Mouse (Mus musculus) myocyte (in vitro differentiated cells): ENCODE data around the gene Serpinb7. TPM values are rescaled to one million over a fixed set of nuclear protein-coding genes. Genes with fewer than 3 reads are reported as not detected.

Source experiments
- H3K27me3 ChIP-seq: one replicate; pipeline ENCODE4 v1.6.1; 2011; ENCODE audit not compliant: control insufficient read depth, insufficient read depth, insufficient read length
- H3K36me3 ChIP-seq: one replicate; pipeline ENCODE4 v1.6.1; 2011; ENCODE audit not compliant: control insufficient read depth, insufficient read depth
- H3K4me2 ChIP-seq: one replicate; pipeline ENCODE4 v1.6.1; 2011; ENCODE audit warnings: low read depth, control low read depth
- H3K4me3 ChIP-seq: one replicate; pipeline ENCODE4 v1.5.1; 2011; ENCODE audit warnings: mild to moderate bottlenecking, control low read depth, moderate library complexity
- H3K79me2 ChIP-seq: one replicate; pipeline ENCODE4 v1.6.1; 2011; ENCODE audit not compliant: control insufficient read depth, insufficient read depth
- H3ac ChIP-seq: one replicate; pipeline ENCODE4 v1.6.1; 2011; ENCODE audit not compliant: control insufficient read depth, insufficient read length
- CEBPB ChIP-seq: IDR thresholded peaks from 2 replicates; pipeline ENCODE4 v1.6.1; 2011; ENCODE audit warnings: mild to moderate bottlenecking, moderate library complexity; ENCODE audit not compliant: poor library complexity, insufficient read depth, severe bottlenecking
- E2F4 ChIP-seq: IDR thresholded peaks from one replicate; pipeline ENCODE4 v1.6.1; 2011; ENCODE audit warnings: mild to moderate bottlenecking, control low read depth, moderate library complexity; ENCODE audit not compliant: insufficient read depth
- MAX ChIP-seq: IDR thresholded peaks from one replicate; pipeline ENCODE4 v1.6.1; 2011; ENCODE audit warnings: low read depth, mild to moderate bottlenecking, control low read depth
- MYOD1 ChIP-seq, 3 experiments: IDR thresholded peaks; one replicate each; pipeline ENCODE4 v1.6.1; 2011; ENCODE audit warnings: control low read depth in 2 of 3, low read depth in 2 of 3, mild to moderate bottlenecking in 2 of 3, moderate library complexity in 1 of 3; ENCODE audit not compliant: insufficient read length in 2 of 3, control insufficient read depth in 1 of 3
- MYOG ChIP-seq, 3 experiments: IDR thresholded peaks; one replicate each; pipeline ENCODE4 v1.6.1; 2011; ENCODE audit warnings: control low read depth in 2 of 3, low read depth in 2 of 3, mild to moderate bottlenecking in 2 of 3; ENCODE audit not compliant: insufficient read length in 2 of 3, control insufficient read depth in 1 of 3, insufficient read depth in 1 of 3
- POLR2A ChIP-seq: IDR thresholded peaks from one replicate; pipeline ENCODE4 v1.6.1; 2011; ENCODE audit warnings: low read depth, mild to moderate bottlenecking, control low read depth, moderate library complexity; ENCODE audit not compliant: insufficient read length
- POLR2AphosphoS2 ChIP-seq: IDR thresholded peaks from one replicate; pipeline ENCODE4 v1.6.1; 2011; ENCODE audit warnings: low read depth, control low read depth; ENCODE audit not compliant: insufficient read length
- REST ChIP-seq: IDR thresholded peaks from one replicate; pipeline ENCODE4 v1.6.1; 2011; ENCODE audit warnings: mild to moderate bottlenecking, control low read depth, moderate library complexity; ENCODE audit not compliant: insufficient read depth, insufficient read length
- SRF ChIP-seq: IDR thresholded peaks from one replicate; pipeline ENCODE4 v1.6.1; 2011; ENCODE audit warnings: low read depth; ENCODE audit not compliant: control insufficient read depth, insufficient read length
- TCF12 ChIP-seq: IDR thresholded peaks from one replicate; pipeline ENCODE4 v1.6.1; 2011; ENCODE audit warnings: mild to moderate bottlenecking, control low read depth; ENCODE audit not compliant: poor library complexity, insufficient read depth, severe bottlenecking
- TCF3 ChIP-seq: IDR thresholded peaks from one replicate; pipeline ENCODE4 v1.6.1; 2011; ENCODE audit warnings: low read depth, control low read depth; ENCODE audit not compliant: insufficient read length
- USF1 ChIP-seq: IDR thresholded peaks from one replicate; pipeline ENCODE4 v1.6.1; 2011; ENCODE audit warnings: low read depth, mild to moderate bottlenecking, control low read depth, moderate library complexity
- polyA plus RNA-seq: library from polyadenylated mRNA; unstranded; fragments of >200 nt; fragmentation: generic; extraction: Trizol; gene quantifications from one replicate; pipeline ENCODE4 v1.2.1, GENCODE M21; 2012; ENCODE audit warnings: missing spikeins

The Serpinb7 gene
- polyA plus RNA-seq, 1 experiment = 0.53 TPM

DNA sequence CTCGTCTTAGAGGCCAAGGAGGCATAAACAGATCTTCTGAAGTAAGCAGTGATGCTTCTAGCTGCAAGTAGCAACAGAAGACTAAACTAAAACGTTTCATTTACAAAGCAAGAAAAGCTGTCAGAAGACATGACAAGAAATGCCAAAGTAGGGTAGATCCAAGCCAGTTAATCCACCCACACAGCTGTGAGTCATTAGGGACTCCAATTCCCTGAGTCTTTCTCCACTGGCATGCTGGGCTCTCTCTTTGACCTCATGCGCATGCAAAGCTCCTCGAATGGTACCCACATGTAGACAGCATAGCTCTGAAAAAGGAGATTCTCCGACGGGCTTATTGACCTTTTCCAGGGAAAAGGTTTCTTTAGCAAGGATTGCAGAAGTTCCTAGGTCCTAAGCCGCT is 33.5 kb upstream of the Serpinb7 start:
- Histone ChIP-seq H3K4me3 (no peak overlapping the region), H3K79me2 (no peaks in the 10 kb centered on the region), H3K36me3 (no peaks in the 10 kb centered on the region), H3K27me3 (no peaks in the 10 kb centered on the region), H3ac (no peak overlapping the region), H3K4me2 (no peak overlapping the region)
- TF ChIP-seq MYOD1 (IDR thresholded peaks at IDR 0.05; ENCODE audit: control insufficient read depth in 1 of 3, insufficient read length in 2 of 3, low read depth in 2 of 3) = no peak
- no peak for TF ChIP-seq USF1
- TF ChIP-seq SRF = no peak
- TF ChIP-seq MAX = no peak
- TF ChIP-seq E2F4 = no peak
- TF ChIP-seq POLR2AphosphoS2 = no peak

- no peak for TF ChIP-seq MAX
- no peak for TF ChIP-seq E2F4
- no peak for TF ChIP-seq USF1
- no peak for TF ChIP-seq SRF
- no peak for TF ChIP-seq TCF12
- no peak for TF ChIP-seq TCF3
- TF ChIP-seq POLR2A = no peak
- TF ChIP-seq POLR2AphosphoS2 = no peak
- no peak for TF ChIP-seq MYOG (IDR thresholded peaks at IDR 0.05; ENCODE audit: control insufficient read depth in 1 of 3, insufficient read depth in 1 of 3, insufficient read length in 2 of 3, low read depth in 2 of 3)
- no peak for TF ChIP-seq MYOD1 (IDR thresholded peaks at IDR 0.05; ENCODE audit: control insufficient read depth in 1 of 3, insufficient read length in 2 of 3, low read depth in 2 of 3)
- Histone ChIP-seq H3K4me2 (no peak overlapping the region), H3ac (no peak overlapping the region), H3K27me3 (no peaks in the 10 kb centered on the region), H3K79me2 (no peaks in the 10 kb centered on the region), H3K4me3 (no peak overlapping the region), H3K36me3 (no peaks in the 10 kb centered on the region)
Measured at GRCm38 (mm10) chr1:107368944-107369343, 30.5 kb upstream of the Serpinb7 start.

- no peaks in the 10 kb centered on the region for H3K79me2 ChIP-seq
- H3ac ChIP-seq = no peak overlapping the region
- no peak overlapping the region for H3K4me2 ChIP-seq
- H3K4me3 ChIP-seq = no peak overlapping the region
- no peak for TF ChIP-seq POLR2AphosphoS2
- no peak for TF ChIP-seq TCF12
- H3K27me3 ChIP-seq = no peaks in the 10 kb centered on the region
- H3K36me3 ChIP-seq = no peaks in the 10 kb centered on the region
Measured at GRCm38 (mm10) chr1:107376952-107377351, 22.5 kb upstream of the Serpinb7 start.

DNA sequence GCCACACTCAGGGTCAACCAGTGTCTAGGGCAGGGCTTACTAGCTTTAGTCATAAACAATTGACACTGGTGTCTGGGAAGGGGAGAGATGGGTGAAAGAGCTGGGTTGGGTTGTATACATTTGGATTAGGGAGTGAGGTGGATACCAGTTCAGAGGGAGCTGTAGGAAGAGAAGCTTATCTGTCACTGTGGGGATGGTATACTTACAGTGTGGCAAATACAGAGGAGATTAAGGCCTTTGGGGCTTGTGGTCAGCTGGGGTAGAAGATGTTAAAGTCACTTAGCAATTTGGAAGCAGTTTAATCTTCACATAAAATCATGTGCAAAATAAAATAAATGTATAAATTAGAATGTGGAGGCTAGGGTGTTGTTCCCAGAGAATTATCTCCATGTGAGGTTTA is 21.1 kb upstream of the Serpinb7 start:
- no peak overlapping the region for H3K4me3 ChIP-seq
- H3K4me2 ChIP-seq = no peak overlapping the region
- no peaks in the 10 kb centered on the region for H3K27me3 ChIP-seq
- H3K79me2 ChIP-seq = no peaks in the 10 kb centered on the region
- TF ChIP-seq MAX = no peak
- no peak for TF ChIP-seq POLR2AphosphoS2
- TF ChIP-seq REST = no peak
- TF ChIP-seq TCF3 = no peak
- TF ChIP-seq TCF12 = no peak
- no peak for TF ChIP-seq E2F4
- no peak for TF ChIP-seq USF1
- no peak for TF ChIP-seq CEBPB
- no peak for TF ChIP-seq SRF
- TF ChIP-seq MYOG (IDR thresholded peaks at IDR 0.05; ENCODE audit: control insufficient read depth in 1 of 3, insufficient read depth in 1 of 3, insufficient read length in 2 of 3, low read depth in 2 of 3) = no peak
- no peak for TF ChIP-seq MYOD1 (IDR thresholded peaks at IDR 0.05; ENCODE audit: control insufficient read depth in 1 of 3, insufficient read length in 2 of 3, low read depth in 2 of 3)
- H3ac ChIP-seq = no peak overlapping the region
- no peaks in the 10 kb centered on the region for H3K36me3 ChIP-seq

DNA sequence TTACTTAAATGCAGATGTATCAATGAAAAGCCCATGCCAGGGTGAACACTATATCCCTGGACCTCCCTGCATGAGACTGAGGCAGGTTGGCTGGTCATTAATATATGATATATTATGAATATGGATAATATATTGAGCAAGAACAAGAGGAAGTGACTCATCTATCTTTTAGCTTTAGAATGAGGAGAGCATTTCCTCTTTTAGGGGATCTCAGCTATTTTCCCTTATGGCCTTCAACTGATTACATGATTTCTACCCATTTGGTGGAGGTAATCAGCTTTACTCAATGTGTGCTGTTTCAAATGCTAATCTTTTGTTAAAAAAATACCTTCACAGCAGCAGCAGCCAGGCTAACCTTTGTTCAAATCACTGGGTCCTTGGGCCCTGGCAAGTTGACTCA is 18.0 kb upstream of the Serpinb7 start:
- Histone ChIP-seq H3K4me2 (no peak overlapping the region), H3K36me3 (no peaks in the 10 kb centered on the region), H3K79me2 (no peaks in the 10 kb centered on the region), H3ac (no peak overlapping the region), H3K4me3 (no peak overlapping the region), H3K27me3 (no peaks in the 10 kb centered on the region)
- TF ChIP-seq REST (no peak), USF1 (no peak), MYOD1 (IDR thresholded peaks at IDR 0.05; ENCODE audit: control insufficient read depth in 1 of 3, insufficient read length in 2 of 3, low read depth in 2 of 3) (no peak), POLR2AphosphoS2 (no peak)

- Histone ChIP-seq H3K4me3 (no peak overlapping the region), H3ac (no peak overlapping the region), H3K79me2 (no peaks in the 10 kb centered on the region), H3K4me2 (no peak overlapping the region), H3K27me3 (no peaks in the 10 kb centered on the region), H3K36me3 (no peaks in the 10 kb centered on the region)
- TF ChIP-seq REST (no peak), CEBPB (no peak), SRF (no peak), MYOD1 (IDR thresholded peaks at IDR 0.05; ENCODE audit: control insufficient read depth in 1 of 3, insufficient read length in 2 of 3, low read depth in 2 of 3) (no peak), POLR2A (no peak), E2F4 (no peak), TCF12 (no peak), MYOG (IDR thresholded peaks at IDR 0.05; ENCODE audit: control insufficient read depth in 1 of 3, insufficient read depth in 1 of 3, insufficient read length in 2 of 3, low read depth in 2 of 3) (no peak), TCF3 (no peak), USF1 (no peak), POLR2AphosphoS2 (no peak)
Measured at GRCm38 (mm10) chr1:107382404-107382803, 17.1 kb upstream of the Serpinb7 start.
